Mouse (Mus musculus) right cerebral cortex, postnatal 10 days (tissue): Measurements from ENCODE around the gene Rab21.

ENCODE experiments used
- DNase-seq, 2 experiments: peaks; one replicate each; pipeline ENCODE4 v3.0.0; 2021; ENCODE audit warnings: low spot score in 2 of 2

Rab21 gene

GRCm38 (mm10) chr10:115315473-115316171, at the start of gene Rab21:
Gene Rab21, minus strand, starts transcription at chr10:115315594.
- peak; percentile 97 to 98 for DNase-seq

GRCm38 (mm10) chr10:115363151-115363550, 47.8 kb upstream of the Rab21 start:
- DNase-seq = no peak

GRCm38 (mm10) chr10:115362623-115362964, 47.2 kb upstream of the Rab21 start:
- no peak for DNase-seq

GRCm38 (mm10) chr10:115361840-115362622, 46.6 kb upstream of the Rab21 start, which contains the start of gene Tmem19:
Gene Tmem19, minus strand, starts transcription at chr10:115362501.
- DNase-seq = peak; percentile 96 to 98

- no peak for DNase-seq
Observed at GRCm38 (mm10) chr10:115359066-115359465, 43.7 kb upstream of the Rab21 start.

- DNase-seq = no peak
Observed at GRCm38 (mm10) chr10:115358216-115358919, 43.0 kb upstream of the Rab21 start.

GRCm38 (mm10) chr10:115356106-115356505, 40.7 kb upstream of the Rab21 start:
- DNase-seq = no peak

- DNase-seq = no peak
Observed at GRCm38 (mm10) chr10:115355016-115355415, 39.6 kb upstream of the Rab21 start.

- DNase-seq = no peak
Observed at GRCm38 (mm10) chr10:115354553-115354952, 39.2 kb upstream of the Rab21 start.

- DNase-seq = no peak
Observed at GRCm38 (mm10) chr10:115350810-115351397, 35.5 kb upstream of the Rab21 start.

- no peak for DNase-seq
Observed at GRCm38 (mm10) chr10:115349509-115349908, 34.1 kb upstream of the Rab21 start.

GRCm38 (mm10) chr10:115349029-115349428, 33.6 kb upstream of the Rab21 start:
- DNase-seq = no peak

- DNase-seq = no peak
Observed at GRCm38 (mm10) chr10:115348131-115348530, 32.7 kb upstream of the Rab21 start.

- DNase-seq = no peak
Observed at GRCm38 (mm10) chr10:115346444-115346843, 31.1 kb upstream of the Rab21 start.

- DNase-seq = no peak
Observed at GRCm38 (mm10) chr10:115342771-115343425, 27.5 kb upstream of the Rab21 start.

- no peak for DNase-seq
Observed at GRCm38 (mm10) chr10:115339820-115340328, 24.5 kb upstream of the Rab21 start.

GRCm38 (mm10) chr10:115336901-115337300, 21.5 kb upstream of the Rab21 start:
- DNase-seq = no peak

GRCm38 (mm10) chr10:115333528-115333927, 18.1 kb upstream of the Rab21 start:
- DNase-seq = no peak

- no peak for DNase-seq
Observed at GRCm38 (mm10) chr10:115332997-115333396, 17.6 kb upstream of the Rab21 start.

- no peak for DNase-seq
Observed at GRCm38 (mm10) chr10:115332420-115332952, 17.1 kb upstream of the Rab21 start.

GRCm38 (mm10) chr10:115329010-115329530, 13.7 kb upstream of the Rab21 start:
- no peak for DNase-seq
